Mouse (Mus musculus) heart, postnatal 0 days (tissue): Measurements from ENCODE around the gene Arl15.

Experiments
- CTCF ChIP-seq: IDR thresholded peaks from 2 replicates; pipeline ENCODE4 v1.5.1; 2016; ENCODE audit warnings: antibody characterized with exemption, control low read depth, low read depth
- EP300 ChIP-seq: IDR thresholded peaks from 2 replicates; pipeline ENCODE4 v1.6.1; 2016; ENCODE audit warnings: antibody characterized with exemption, low read depth

DNA sequence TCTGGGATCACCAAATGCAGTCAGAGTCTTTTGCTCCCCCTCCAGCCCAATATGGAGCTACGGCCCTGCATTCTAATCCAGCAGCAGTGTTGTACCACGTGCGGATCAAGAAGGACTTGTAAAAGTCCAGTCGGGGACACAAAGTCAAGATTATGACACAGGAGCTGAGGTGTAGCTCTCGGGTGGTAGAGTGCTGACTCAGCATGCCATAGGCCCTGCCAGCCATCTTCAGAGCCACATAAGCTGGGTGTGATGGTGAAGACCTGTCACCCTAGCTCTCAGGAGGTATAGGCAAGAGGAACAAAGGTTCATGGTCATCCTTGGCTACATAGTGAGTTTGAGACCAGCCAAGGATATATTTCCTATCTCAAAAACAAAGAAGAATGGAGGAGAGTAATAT, 377.2 kb downstream of the Arl15 start:
- TF ChIP-seq CTCF (no peak), EP300 (no peak)
